ENCODE assay signal across 11 mouse cellular contexts in the genomic region with DNA sequence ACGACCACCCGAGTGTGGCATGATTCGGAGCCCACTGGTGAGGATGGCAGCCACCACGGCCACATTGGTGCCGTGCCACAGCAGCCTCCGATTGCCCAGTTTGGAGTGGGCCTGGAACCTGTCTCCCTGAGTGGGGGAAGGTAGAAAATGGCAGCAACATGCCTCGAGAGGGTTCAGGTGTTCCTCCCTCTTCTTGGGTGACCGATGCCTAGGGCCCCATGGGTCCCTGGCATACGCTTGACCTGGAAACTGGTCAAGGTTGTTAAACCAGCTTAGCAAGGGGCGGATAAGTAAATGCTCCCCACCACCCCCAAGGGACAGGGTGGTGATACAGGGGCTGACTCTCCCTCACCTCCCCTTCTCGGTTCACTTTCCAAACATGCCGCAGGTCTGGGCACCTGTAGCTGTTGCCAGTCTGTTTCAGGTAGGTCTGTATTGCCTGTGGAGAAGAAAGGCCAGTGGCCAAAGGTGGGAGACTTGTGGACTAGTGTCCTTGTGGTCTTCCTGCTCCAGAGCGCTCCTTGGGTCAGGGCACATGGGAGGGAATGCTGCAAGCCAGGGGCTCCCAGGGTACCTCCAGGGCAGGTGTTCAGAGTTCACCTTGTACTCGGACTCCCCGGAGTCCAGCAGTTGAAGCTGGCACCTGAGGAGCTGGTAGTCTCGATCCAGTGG. TPM values are rescaled to one million over a fixed set of nuclear protein-coding genes. Genes with fewer than 3 reads are reported as not detected.
DNase-seq lines count a peak whose midpoint lies in the region; ATAC-seq lines count a peak whose summit lies in the region.
"Had no signal": no experiment of that assay in that cellular context is flagged by ENCODE, and none has a peak within 500 bp of the region (broad histone marks: within the 10 kb centered on the region; RNA-seq: fewer than 3 reads in every experiment).

No protein-coding gene starts in this region.

- no peak overlapping the region for H3K4me3 ChIP-seq in embryonic facial prominence, embryonic 10.5 days
- no peak overlapping the region for H3K4me3 ChIP-seq in hindbrain, embryonic 11.5 days (ENCODE audit: low read depth, low read length)
- H3K4me3 ChIP-seq: hindbrain, embryonic 12.5 days; limb, embryonic 12.5 days had no signal

- no peak overlapping the region for H3K4me2 ChIP-seq in hindbrain, embryonic 11.5 days (replicated peaks; ENCODE audit: low read depth, low read length)
- H3K4me2 ChIP-seq: hindbrain, embryonic 12.5 days had no signal

- H3K9me3 ChIP-seq in embryonic facial prominence, embryonic 10.5 days: no peaks in the 10 kb centered on the region
- no peaks in the 10 kb centered on the region for H3K9me3 ChIP-seq in hindbrain, embryonic 11.5 days (ENCODE audit: control insufficient read depth, low read length)
- H3K9me3 ChIP-seq: hindbrain, embryonic 12.5 days; limb, embryonic 12.5 days had no signal

- 90% methylated on average over 16 of the region's 16 CpGs for WGBS in embryonic facial prominence, embryonic 10.5 days
- 86% methylated on average over 16 of the region's 16 CpGs for WGBS in hindbrain, embryonic 11.5 days

- peak; percentile 75 for DNase-seq in cerebellum, adult 11-12 months
- no peak for DNase-seq in cerebellum, postnatal 4 days (ENCODE audit: low spot score in 2 of 2)
- DNase-seq in left cerebral cortex, adult 8-10 months (ENCODE audit: low spot score in 2 of 2): peak; percentile 1 to 24
- DNase-seq in left cerebral cortex, adult 11 months (ENCODE audit: low spot score): no peak
- DNase-seq in embryonic facial prominence, embryonic 10.5 days (ENCODE audit: low spot score): no peak
- peak; percentile 48 to 89 for DNase-seq in kidney, postnatal 25 days
- no peak for DNase-seq in neural tube, embryonic 10.5 days (ENCODE audit: extremely low spot score, low spot score)
- DNase-seq in hindbrain, embryonic 11.5 days (ENCODE audit: low spot score): no peak
- DNase-seq: B cell, adult 2 months had no signal

- no peak overlapping the region for H3K9ac ChIP-seq in hindbrain, embryonic 11.5 days (ENCODE audit: low read depth, low read length)
- H3K9ac ChIP-seq: limb, embryonic 12.5 days had no signal

- 0 out of 2 replicates have a peak overlapping the region, but pooled peaks have one; percentile 77 for H3K27ac ChIP-seq in embryonic facial prominence, embryonic 10.5 days (replicated peaks)
- H3K27ac ChIP-seq in hindbrain, embryonic 11.5 days (ENCODE audit: low read depth, low read length): no peak overlapping the region
- H3K27ac ChIP-seq: hindbrain, embryonic 12.5 days; limb, embryonic 12.5 days had no signal

- peaks cover 78% of the 10 kb centered on the region for H3K4me1 ChIP-seq in embryonic facial prominence, embryonic 10.5 days
- H3K4me1 ChIP-seq in hindbrain, embryonic 11.5 days (replicated peaks; ENCODE audit: control insufficient read depth, insufficient read depth, low read length): peaks cover 9% of the 10 kb centered on the region; the same call in 1 of the 2 replicates

- H3K27me3 ChIP-seq in embryonic facial prominence, embryonic 10.5 days (replicated peaks; ENCODE audit: low read depth, poor library complexity, severe bottlenecking): peaks cover 6% of the 10 kb centered on the region; the same call in 1 of the 2 replicates
- no peaks in the 10 kb centered on the region for H3K27me3 ChIP-seq in hindbrain, embryonic 11.5 days (ENCODE audit: control insufficient read depth, insufficient read depth, low read length)
- H3K27me3 ChIP-seq: hindbrain, embryonic 12.5 days; limb, embryonic 12.5 days had no signal

- no peaks in the 10 kb centered on the region for H3K36me3 ChIP-seq in embryonic facial prominence, embryonic 10.5 days (replicated peaks)
- no peaks in the 10 kb centered on the region for H3K36me3 ChIP-seq in hindbrain, embryonic 11.5 days (ENCODE audit: control insufficient read depth, insufficient read depth, low read length)
- H3K36me3 ChIP-seq: hindbrain, embryonic 12.5 days; limb, embryonic 12.5 days had no signal

- ATAC-seq in hindbrain, embryonic 11.5 days (ENCODE audit: low FRiP score): no peak

RNA-seq across cellular contexts. Expression of gene Rrp9, which starts 2.5 kb away (rescaled TPM):
- 10 to 100 TPM; 26.9 to 47.9 (median 32.8) TPM for total RNA-seq in left cerebral cortex, adult 8-10 months (2022)
- 77.5 and 83.8 TPM in 2 replicates for polyA plus RNA-seq in embryonic facial prominence, embryonic 10.5 days (2016; fragmentation: Nextera tagmentation; extraction: Ambion mirVana)
- 41.3 and 42.2 TPM in 2 replicates for polyA plus RNA-seq in hindbrain, embryonic 11.5 days (2014; fragmentation: Nextera tagmentation; extraction: Ambion mirVana)

RNA-seq across cellular contexts. Expression of gene Parp3, which starts 3.5 kb away (rescaled TPM):
- total RNA-seq in left cerebral cortex, adult 8-10 months (2022): 1 to 10 TPM; 6.1 to 7.8 (median 7.0) TPM
- 1.6 and 3.2 TPM in 2 replicates for polyA plus RNA-seq in embryonic facial prominence, embryonic 10.5 days (2016; fragmentation: Nextera tagmentation; extraction: Ambion mirVana)
- 0.54 and 1.4 TPM in 2 replicates for polyA plus RNA-seq in hindbrain, embryonic 11.5 days (2014; fragmentation: Nextera tagmentation; extraction: Ambion mirVana)

RNA-seq across cellular contexts. Expression of gene Gpr62, which starts 7.5 kb away (rescaled TPM):
- total RNA-seq in left cerebral cortex, adult 8-10 months (2022): 10 to 100 TPM; 11.7 to 15.6 (median 12.7) TPM
- polyA plus RNA-seq in embryonic facial prominence, embryonic 10.5 days (2016; fragmentation: Nextera tagmentation; extraction: Ambion mirVana): 0.16 and 0.55 TPM in 2 replicates
- polyA plus RNA-seq in hindbrain, embryonic 11.5 days (2014; fragmentation: Nextera tagmentation; extraction: Ambion mirVana): 0.22 and 0.29 TPM in 2 replicates

RNA-seq across cellular contexts. Expression of gene Pcbp4, which starts 20.1 kb away (rescaled TPM):
- total RNA-seq in left cerebral cortex, adult 8-10 months (2022): 100 to 1,000 TPM; 201 to 223 (median 211) TPM
- 320 and 346 TPM in 2 replicates for polyA plus RNA-seq in embryonic facial prominence, embryonic 10.5 days (2016; fragmentation: Nextera tagmentation; extraction: Ambion mirVana)
- 222 and 249 TPM in 2 replicates for polyA plus RNA-seq in hindbrain, embryonic 11.5 days (2014; fragmentation: Nextera tagmentation; extraction: Ambion mirVana)

RNA-seq across cellular contexts. Expression of gene Abhd14a, which starts 25.7 kb away (rescaled TPM):
- total RNA-seq in left cerebral cortex, adult 8-10 months (2022): 10 to 100 TPM; 31.7 to 35.8 (median 34.5) TPM
- 40.1 and 40.4 TPM in 2 replicates for polyA plus RNA-seq in embryonic facial prominence, embryonic 10.5 days (2016; fragmentation: Nextera tagmentation; extraction: Ambion mirVana)
- polyA plus RNA-seq in hindbrain, embryonic 11.5 days (2014; fragmentation: Nextera tagmentation; extraction: Ambion mirVana): 31.2 and 34.7 TPM in 2 replicates

Comparison
In these comparisons a context has a peak if more than half of its experiments do, and no peak if none do; other contexts are left out.
1. DNase-seq: peak in cerebellum, adult 11-12 months (single experiment), left cerebral cortex, adult 8-10 months (2 of 2) and kidney, postnatal 25 days (2 of 2); none in cerebellum, postnatal 4 days (0 of 2), left cerebral cortex, adult 11 months (single experiment), embryonic facial prominence, embryonic 10.5 days (single experiment), neural tube, embryonic 10.5 days (single experiment) and hindbrain, embryonic 11.5 days (single experiment).